In genomic region chr15:86038802-86039201, GRCm38 (mm10) we compare ENCODE assay signal across 8 mouse cellular contexts. TPM values are rescaled to one million over a fixed set of nuclear protein-coding genes. Genes with fewer than 3 reads are reported as not detected.
DNase-seq lines count a peak whose midpoint lies in the region; ATAC-seq and TF ChIP-seq lines count a peak whose summit lies in the region.

No protein-coding gene starts in this region.

- no peak overlapping the region for H3K4me2 ChIP-seq in forebrain, embryonic 13.5 days
- H3K4me2 ChIP-seq in hindbrain, embryonic 13.5 days: no peak overlapping the region
- H3K4me2 ChIP-seq in limb, embryonic 12.5 days: no peak overlapping the region
- no peak overlapping the region for H3K4me2 ChIP-seq in midbrain, embryonic 14.5 days (ENCODE audit: low read length)
- no peak overlapping the region for H3K4me2 ChIP-seq in stomach, embryonic 14.5 days (replicated peaks; ENCODE audit: low read depth, low read length)

- 0% methylated on average over 2 of the region's 2 CpGs for WGBS in forebrain, embryonic 13.5 days
- 0% methylated on average over 2 of the region's 2 CpGs for WGBS in hindbrain, embryonic 13.5 days
- WGBS in limb, embryonic 12.5 days: 0% methylated on average over 2 of the region's 2 CpGs
- WGBS in midbrain, embryonic 14.5 days: 0% methylated on average over 2 of the region's 2 CpGs
- WGBS in stomach, embryonic 14.5 days: 4% methylated on average over 2 of the region's 2 CpGs

- peak; percentile 81 for ATAC-seq in forebrain, embryonic 13.5 days
- peak; percentile 76 for ATAC-seq in hindbrain, embryonic 13.5 days (ENCODE audit: low FRiP score)
- ATAC-seq in limb, embryonic 12.5 days (ENCODE audit: insufficient number of reproducible peaks, insufficient read depth, low FRiP score, low TSS enrichment, low read depth): peak; percentile 57
- ATAC-seq in midbrain, embryonic 14.5 days (ENCODE audit: low FRiP score, low TSS enrichment): peak; percentile 57
- 0 out of 2 replicates have a peak, but pooled peaks have one; percentile 25 for ATAC-seq in stomach, embryonic 14.5 days (ENCODE audit: insufficient number of reproducible peaks, insufficient read depth, low FRiP score, low read depth)

- peak; percentile 49 to 82 for DNase-seq in layer of hippocampus, adult 2 months (ENCODE audit: low spot score in 2 of 2)
- DNase-seq in layer of hippocampus, adult 11-12 months (ENCODE audit: low spot score): no peak
- peak; percentile 61 for DNase-seq in cerebellum, adult 11-12 months
- DNase-seq in midbrain, embryonic 14.5 days: peak; percentile 89

- peaks cover 10% of the 10 kb centered on the region for H3K27me3 ChIP-seq in forebrain, embryonic 13.5 days
- H3K27me3 ChIP-seq in hindbrain, embryonic 13.5 days: peaks cover 41% of the 10 kb centered on the region
- H3K27me3 ChIP-seq in limb, embryonic 12.5 days: peaks cover 57% of the 10 kb centered on the region
- H3K27me3 ChIP-seq in midbrain, embryonic 14.5 days (ENCODE audit: control insufficient read depth, insufficient read depth, low read length): peaks cover 13% of the 10 kb centered on the region
- H3K27me3 ChIP-seq in stomach, embryonic 14.5 days (ENCODE audit: control insufficient read depth, insufficient read depth, low read length): no peaks in the 10 kb centered on the region; the same call in 1 of the 2 replicates

- H3K27ac ChIP-seq in layer of hippocampus, adult 2 months: no peak overlapping the region
- no peak overlapping the region for H3K27ac ChIP-seq in forebrain, embryonic 13.5 days
- H3K27ac ChIP-seq in hindbrain, embryonic 13.5 days: no peak overlapping the region
- no peak overlapping the region for H3K27ac ChIP-seq in limb, embryonic 12.5 days
- no peak overlapping the region for H3K27ac ChIP-seq in midbrain, embryonic 14.5 days (replicated peaks; ENCODE audit: low read depth, low read length)
- no peak overlapping the region for H3K27ac ChIP-seq in stomach, embryonic 14.5 days (ENCODE audit: low read length)

- H3K4me1 ChIP-seq in forebrain, embryonic 13.5 days: peaks cover 12% of the 10 kb centered on the region
- H3K4me1 ChIP-seq in hindbrain, embryonic 13.5 days (replicated peaks): peaks cover 18% of the 10 kb centered on the region
- H3K4me1 ChIP-seq in limb, embryonic 12.5 days (replicated peaks): peaks cover 10% of the 10 kb centered on the region
- H3K4me1 ChIP-seq in midbrain, embryonic 14.5 days (ENCODE audit: control insufficient read depth, insufficient read depth, low read length): peaks cover 8% of the 10 kb centered on the region; the same call in 1 of the 2 replicates
- 0 out of 2 replicates have a peak, but pooled peaks cover 2% of the 10 kb centered on the region for H3K4me1 ChIP-seq in stomach, embryonic 14.5 days (ENCODE audit: control insufficient read depth, insufficient read depth, low read length)

- no peak overlapping the region for H3K9ac ChIP-seq in forebrain, embryonic 13.5 days
- H3K9ac ChIP-seq in hindbrain, embryonic 13.5 days: peak overlapping the region; percentile 19; the same call in 1 of the 2 replicates
- H3K9ac ChIP-seq in limb, embryonic 12.5 days (replicated peaks): no peak overlapping the region
- no peak overlapping the region for H3K9ac ChIP-seq in midbrain, embryonic 14.5 days (replicated peaks; ENCODE audit: low read length)
- no peak overlapping the region for H3K9ac ChIP-seq in stomach, embryonic 14.5 days (replicated peaks; ENCODE audit: low read depth, low read length)

- peak; percentile 99 for TF ChIP-seq CTCF in layer of hippocampus, adult 2 months (conservative IDR thresholded peaks at IDR 0.05)

- H3K9me3 ChIP-seq in forebrain, embryonic 13.5 days (replicated peaks): no peaks in the 10 kb centered on the region
- no peaks in the 10 kb centered on the region for H3K9me3 ChIP-seq in hindbrain, embryonic 13.5 days
- H3K9me3 ChIP-seq in limb, embryonic 12.5 days: no peaks in the 10 kb centered on the region
- no peaks in the 10 kb centered on the region for H3K9me3 ChIP-seq in midbrain, embryonic 14.5 days (ENCODE audit: control insufficient read depth, low read length)
- H3K9me3 ChIP-seq in stomach, embryonic 14.5 days (ENCODE audit: control insufficient read depth, low read depth, low read length): no peaks in the 10 kb centered on the region

- H3K4me3 ChIP-seq in layer of hippocampus, adult 2 months: no peak overlapping the region
- no peak overlapping the region for H3K4me3 ChIP-seq in forebrain, embryonic 13.5 days
- no peak overlapping the region for H3K4me3 ChIP-seq in hindbrain, embryonic 13.5 days
- H3K4me3 ChIP-seq in limb, embryonic 12.5 days (replicated peaks): no peak overlapping the region
- H3K4me3 ChIP-seq in midbrain, embryonic 14.5 days (replicated peaks; ENCODE audit: low read depth, low read length): no peak overlapping the region
- no peak overlapping the region for H3K4me3 ChIP-seq in stomach, embryonic 14.5 days (ENCODE audit: low read depth, low read length)

- no peaks in the 10 kb centered on the region for H3K36me3 ChIP-seq in forebrain, embryonic 13.5 days (ENCODE audit: poor library complexity, severe bottlenecking)
- no peaks in the 10 kb centered on the region for H3K36me3 ChIP-seq in hindbrain, embryonic 13.5 days
- no peaks in the 10 kb centered on the region for H3K36me3 ChIP-seq in limb, embryonic 12.5 days
- no peaks in the 10 kb centered on the region for H3K36me3 ChIP-seq in midbrain, embryonic 14.5 days (ENCODE audit: control insufficient read depth, insufficient read depth, low read length)
- no peaks in the 10 kb centered on the region for H3K36me3 ChIP-seq in stomach, embryonic 14.5 days (ENCODE audit: control insufficient read depth, insufficient read depth, low read length)

RNA-seq across cellular contexts. Expression of gene Celsr1, which starts 5.2 kb away (rescaled TPM):
- total RNA-seq in layer of hippocampus, adult 2 months (2021): 1 to 10 TPM; 5.5 to 5.8 TPM
- 6.6 and 7.1 TPM in 2 replicates for polyA plus RNA-seq in forebrain, embryonic 13.5 days (2015; fragmentation: Nextera tagmentation; extraction: Ambion mirVana)
- 1.6 and 1.8 TPM in 2 replicates for polyA plus RNA-seq in hindbrain, embryonic 13.5 days (2015; fragmentation: Nextera tagmentation; extraction: Ambion mirVana)
- polyA plus RNA-seq in limb, embryonic 12.5 days (2016; fragmentation: Nextera tagmentation; extraction: Ambion mirVana): 1.9 TPM in 2 replicates
- polyA plus RNA-seq in midbrain, embryonic 14.5 days (2014; fragmentation: Nextera tagmentation; extraction: Ambion mirVana): 2.9 and 3.5 TPM in 2 replicates
- 6.8 and 7.8 TPM in 2 replicates for polyA plus RNA-seq in stomach, embryonic 14.5 days (2014; fragmentation: Nextera tagmentation; extraction: Ambion mirVana)

RNA-seq across cellular contexts. Expression of gene Gramd4, which starts 18.7 kb away (rescaled TPM):
- total RNA-seq in layer of hippocampus, adult 2 months (2021): 10 to 100 TPM; 24.8 to 28.7 TPM
- 30.1 and 31.6 TPM in 2 replicates for polyA plus RNA-seq in forebrain, embryonic 13.5 days (2015; fragmentation: Nextera tagmentation; extraction: Ambion mirVana)
- 33.9 and 36.4 TPM in 2 replicates for polyA plus RNA-seq in hindbrain, embryonic 13.5 days (2015; fragmentation: Nextera tagmentation; extraction: Ambion mirVana)
- polyA plus RNA-seq in limb, embryonic 12.5 days (2016; fragmentation: Nextera tagmentation; extraction: Ambion mirVana): 19.2 and 20.0 TPM in 2 replicates
- 29.5 and 31.0 TPM in 2 replicates for polyA plus RNA-seq in midbrain, embryonic 14.5 days (2014; fragmentation: Nextera tagmentation; extraction: Ambion mirVana)
- 7.2 and 7.6 TPM in 2 replicates for polyA plus RNA-seq in stomach, embryonic 14.5 days (2014; fragmentation: Nextera tagmentation; extraction: Ambion mirVana)

Comparison
In these comparisons a context has a peak if more than half of its experiments do, and no peak if none do; other contexts are left out.
1. ATAC-seq: peak in every context shown above with its lines; median percentile 81 in forebrain, embryonic 13.5 days; 76 in hindbrain, embryonic 13.5 days; 57 in limb, embryonic 12.5 days; 57 in midbrain, embryonic 14.5 days; 25 in stomach, embryonic 14.5 days.